Mouse (Mus musculus) liver, embryonic 13.5 days (tissue): ENCODE measurements around the gene Mast4. TPM values are rescaled to one million over a fixed set of nuclear protein-coding genes. Genes with fewer than 3 reads are reported as not detected.

Experiments used
- ATAC-seq: fragments of 200-750 bp; cut with Nextera tagmentation; 2 replicates; pipeline ENCODE4 v1.8.0; 2017; ENCODE audit warnings: low read depth, mild to moderate bottlenecking, moderate number of reproducible peaks, moderate library complexity
- DNase-seq: peaks from one replicate; pipeline ENCODE4 v3.0.0; 2022
- H3K27ac ChIP-seq: fragments of 300-500 bp; sonication (generic); 2 replicates; pipeline ENCODE4 v1.5.1; 2015; ENCODE audit warnings: moderate library complexity, mild to moderate bottlenecking, inconsistent platforms
- H3K27me3 ChIP-seq: fragments of 300-500 bp; sonication (generic); 2 replicates; pipeline ENCODE4 v1.6.1; 2015; ENCODE audit warnings: mild to moderate bottlenecking, inconsistent platforms
- H3K36me3 ChIP-seq: fragments of 300-500 bp; sonication (generic); 2 replicates; pipeline ENCODE4 v1.6.1; 2015; ENCODE audit warnings: mild to moderate bottlenecking, inconsistent platforms
- H3K4me1 ChIP-seq: fragments of 300-500 bp; sonication (generic); replicated peaks from 2 replicates; pipeline ENCODE4 v1.6.1; 2015; ENCODE audit warnings: inconsistent platforms
- H3K4me2 ChIP-seq: fragments of 300-500 bp; sonication (generic); 2 replicates; pipeline ENCODE4 v1.6.1; 2015; ENCODE audit warnings: inconsistent platforms, mild to moderate bottlenecking, moderate library complexity
- H3K4me3 ChIP-seq: fragments of 300-500 bp; sonication (generic); replicated peaks from 2 replicates; pipeline ENCODE4 v1.5.1; 2015; ENCODE audit warnings: mild to moderate bottlenecking, inconsistent platforms
- H3K9ac ChIP-seq: fragments of 300-500 bp; sonication (generic); 2 replicates; pipeline ENCODE4 v1.6.1; 2015; ENCODE audit warnings: mild to moderate bottlenecking, inconsistent platforms
- H3K9me3 ChIP-seq: fragments of 300-500 bp; sonication (generic); replicated peaks from 2 replicates; pipeline ENCODE4 v1.6.1; 2016; ENCODE audit warnings: inconsistent platforms
- WGBS: fragments of 180-500 bp; shearing (Covaris S2); methylation state at CpG from one replicate; pipeline ENCODE4 v1.1.7; 2015; ENCODE audit not compliant: insufficient replicate concordance; 5-methylcytosine and 5-hydroxymethylcytosine counted together
- polyA plus RNA-seq: library from polyadenylated mRNA; unstranded; fragments of >200 nt; fragmentation: Nextera tagmentation; extraction: Ambion mirVana; gene quantifications from 2 replicates; pipeline ENCODE4 v1.2.1, GENCODE M21; 2015

Mast4 gene
- polyA plus RNA-seq, 1 experiment from 2014 or later: 3.3 TPM

DNA sequence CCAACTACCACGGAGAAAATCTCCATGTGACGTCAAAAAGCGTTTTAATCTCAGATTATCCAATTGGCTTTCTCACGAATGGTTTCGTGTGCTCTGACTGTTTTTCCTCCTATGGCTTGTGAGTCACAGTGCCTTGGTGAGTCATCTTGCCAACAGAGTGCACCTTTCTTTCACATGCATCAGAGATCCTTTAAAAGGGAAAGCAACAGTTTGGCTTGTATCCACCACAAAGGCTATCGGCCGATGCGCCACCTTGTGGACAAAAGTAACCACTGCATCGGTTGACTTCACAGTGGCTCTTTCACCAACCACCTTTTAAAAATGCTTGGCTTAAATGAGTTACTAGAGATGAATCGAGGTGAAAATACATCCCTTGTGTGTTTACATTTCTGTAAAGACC lies 224.4 kb downstream of the Mast4 start:
- no peak overlapping the region for H3K4me3 ChIP-seq
- H3K4me2 ChIP-seq: no peak overlapping the region
- no peak overlapping the region for H3K9ac ChIP-seq
- no peak overlapping the region for H3K27ac ChIP-seq
- no peak for DNase-seq
- H3K36me3 ChIP-seq: no peaks in the 10 kb centered on the region
- 30% methylated on average over 10 of the region's 10 CpGs for WGBS
- no peaks in the 10 kb centered on the region for H3K9me3 ChIP-seq
- no peak for ATAC-seq
- H3K27me3 ChIP-seq: no peaks in the 10 kb centered on the region
- no peaks in the 10 kb centered on the region for H3K4me1 ChIP-seq

DNA sequence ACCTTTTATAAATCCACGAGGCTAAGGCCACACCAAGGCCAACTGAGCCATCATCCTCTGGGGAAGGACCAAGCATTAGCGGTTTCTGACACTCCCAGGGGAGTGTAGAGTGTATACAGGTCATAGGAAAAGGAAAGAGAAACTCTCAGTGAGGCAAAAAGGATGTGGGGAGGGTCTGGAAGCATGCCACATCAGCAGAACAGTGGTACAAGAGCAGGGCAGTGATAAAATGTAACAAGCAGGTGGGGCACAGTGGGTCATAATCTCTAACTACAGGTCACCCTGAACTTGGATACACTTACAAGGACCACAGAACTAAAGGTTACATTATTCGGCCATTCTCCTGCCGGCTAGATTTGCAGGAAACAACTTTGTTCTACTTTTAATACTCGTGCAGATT lies 226.9 kb downstream of the Mast4 start:
- H3K27ac ChIP-seq: no peak overlapping the region
- H3K36me3 ChIP-seq: no peaks in the 10 kb centered on the region
- no peak overlapping the region for H3K4me2 ChIP-seq
- 64% methylated on average over 5 of the region's 5 CpGs for WGBS
- H3K9me3 ChIP-seq: no peaks in the 10 kb centered on the region
- no peak for DNase-seq
- H3K4me3 ChIP-seq: no peak overlapping the region
- no peaks in the 10 kb centered on the region for H3K27me3 ChIP-seq
- H3K4me1 ChIP-seq: no peaks in the 10 kb centered on the region
- no peak for ATAC-seq
- no peak overlapping the region for H3K9ac ChIP-seq

DNA sequence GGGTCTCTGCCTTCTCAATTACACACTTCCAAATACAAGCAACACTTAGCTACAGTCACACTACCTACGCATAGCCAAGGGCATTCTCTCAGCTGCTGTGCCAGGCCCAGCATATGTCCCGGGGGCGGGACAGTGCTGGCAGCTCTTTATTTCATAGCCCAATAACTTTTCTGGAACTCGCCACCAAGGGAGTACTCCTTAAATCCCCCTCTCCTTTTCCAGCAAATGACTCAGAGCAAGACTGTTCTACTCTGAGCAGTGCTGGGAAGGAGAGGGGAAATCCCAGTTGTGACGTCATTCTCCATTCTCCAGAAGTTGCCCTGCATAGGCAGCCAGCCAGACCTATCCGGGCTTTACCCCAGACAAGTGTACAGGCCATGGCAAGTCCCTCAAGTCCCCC lies 231.7 kb downstream of the Mast4 start:
- 59% methylated on average over 6 of the region's 6 CpGs for WGBS
- Histone ChIP-seq H3K4me1 (no peaks in the 10 kb centered on the region), H3K27me3 (peaks cover 7% of the 10 kb centered on the region), H3K9ac (no peak overlapping the region), H3K4me3 (no peak overlapping the region), H3K9me3 (no peaks in the 10 kb centered on the region), H3K27ac (no peak overlapping the region), H3K4me2 (no peak overlapping the region), H3K36me3 (no peaks in the 10 kb centered on the region)
- ATAC-seq (no peak), DNase-seq (no peak)

DNA sequence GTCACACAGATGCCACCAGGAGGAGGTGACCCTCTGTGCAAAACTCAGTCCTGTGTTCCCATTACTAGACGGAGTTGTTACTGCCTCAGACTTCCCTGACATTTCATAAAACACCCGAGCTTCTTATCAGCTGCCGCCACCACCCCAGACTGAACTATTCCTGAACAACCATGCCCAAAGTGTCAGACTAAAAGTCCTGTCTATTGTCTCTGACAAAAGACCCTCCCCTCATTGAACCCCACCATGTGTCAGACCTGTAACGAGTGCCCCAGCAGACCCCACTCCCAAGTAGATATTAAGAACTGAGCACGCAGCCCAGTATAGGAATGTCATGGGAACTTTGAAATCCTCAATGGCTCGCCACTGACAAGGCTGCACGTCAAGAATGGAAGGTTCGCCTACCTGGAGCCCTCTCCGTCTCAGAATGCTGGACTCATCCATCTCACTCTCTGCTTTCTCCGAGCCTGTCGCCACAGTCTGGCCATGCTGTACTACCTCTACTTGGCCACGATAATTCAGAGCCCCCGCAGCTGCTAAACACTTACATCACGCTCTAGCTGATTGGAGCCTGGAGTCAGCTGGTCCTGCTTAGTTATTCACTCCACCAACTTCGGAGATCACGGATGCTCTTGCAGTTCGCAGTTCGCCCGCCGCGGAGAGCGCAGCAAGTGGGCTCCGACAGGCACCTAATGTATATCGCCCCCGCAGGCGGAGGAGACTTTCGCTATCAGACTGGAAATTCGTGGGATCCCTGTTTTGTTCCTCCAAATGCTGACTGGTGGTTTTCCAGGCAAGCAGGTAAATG lies 237.7 kb downstream of the Mast4 start:
- no peak overlapping the region; the same call in 1 of the 2 replicates for H3K9ac ChIP-seq
- 3% methylated on average over 28 of the region's 28 CpGs for WGBS
- H3K36me3 ChIP-seq: no peaks in the 10 kb centered on the region
- H3K4me3 ChIP-seq: peak overlapping the region; percentile 40
- H3K4me2 ChIP-seq: peak overlapping the region; percentile 57
- H3K9me3 ChIP-seq: no peaks in the 10 kb centered on the region
- peak; percentile 45; the same call in 1 of the 2 replicates for ATAC-seq
- H3K27me3 ChIP-seq: peaks cover 28% of the 10 kb centered on the region
- no peaks in the 10 kb centered on the region; the same call in 1 of the 2 replicates for H3K4me1 ChIP-seq
- DNase-seq: no peak
- H3K27ac ChIP-seq: no peak overlapping the region

DNA sequence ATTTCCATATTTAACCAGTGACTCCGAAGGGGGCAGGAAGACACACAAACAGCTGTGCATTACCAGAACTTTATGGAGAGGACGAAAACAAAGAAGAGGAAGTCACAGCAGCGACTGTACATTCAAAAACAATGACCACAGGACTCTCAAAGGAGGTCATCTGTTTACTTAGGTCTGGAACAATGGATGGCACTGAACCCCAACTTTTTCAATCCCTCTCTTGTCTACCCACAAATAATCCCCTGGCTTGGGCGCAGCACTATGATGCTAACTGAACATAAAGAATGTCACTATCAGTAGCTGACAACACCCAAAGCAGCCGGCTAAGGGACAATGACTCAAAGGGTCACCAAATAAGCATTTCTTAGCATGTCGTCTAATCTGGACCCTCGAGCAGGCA lies 238.8 kb downstream of the Mast4 start:
- Histone ChIP-seq H3K9ac (no peak overlapping the region), H3K27me3 (peaks cover 28% of the 10 kb centered on the region), H3K9me3 (no peaks in the 10 kb centered on the region), H3K4me2 (no peak overlapping the region), H3K4me3 (no peak overlapping the region), H3K36me3 (no peaks in the 10 kb centered on the region), H3K4me1 (no peaks in the 10 kb centered on the region; the same call in 1 of the 2 replicates), H3K27ac (no peak overlapping the region)
- no peak for DNase-seq
- no peak for ATAC-seq
- WGBS: 18% methylated on average over 7 of the region's 7 CpGs

DNA sequence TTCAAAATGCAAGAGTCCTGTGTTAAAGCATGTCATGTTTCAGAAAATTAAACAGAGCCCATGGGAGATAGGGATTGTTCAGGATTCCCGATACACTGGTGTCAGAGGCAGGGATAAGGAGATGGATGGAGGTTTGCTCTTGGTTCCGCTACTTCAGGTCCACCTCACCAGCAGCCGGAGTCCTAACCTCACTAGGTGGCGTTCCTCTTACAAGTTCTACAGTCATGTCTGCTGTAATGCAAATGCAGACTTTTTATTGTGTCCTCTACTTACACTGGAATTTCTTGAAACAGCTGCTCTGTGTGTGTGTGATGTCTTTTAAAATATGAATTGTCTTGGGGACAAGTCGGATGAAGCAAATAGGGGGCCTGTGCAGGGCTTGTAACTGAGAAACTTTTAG lies 239.7 kb downstream of the Mast4 start:
- H3K4me2 ChIP-seq: no peak overlapping the region
- peaks cover 28% of the 10 kb centered on the region for H3K27me3 ChIP-seq
- no peaks in the 10 kb centered on the region for H3K36me3 ChIP-seq
- 54% methylated on average over 5 of the region's 5 CpGs for WGBS
- H3K4me1 ChIP-seq: no peaks in the 10 kb centered on the region; the same call in 1 of the 2 replicates
- no peaks in the 10 kb centered on the region for H3K9me3 ChIP-seq
- no peak overlapping the region for H3K4me3 ChIP-seq
- H3K9ac ChIP-seq: no peak overlapping the region
- H3K27ac ChIP-seq: no peak overlapping the region
- ATAC-seq (no peak), DNase-seq (no peak)

DNA sequence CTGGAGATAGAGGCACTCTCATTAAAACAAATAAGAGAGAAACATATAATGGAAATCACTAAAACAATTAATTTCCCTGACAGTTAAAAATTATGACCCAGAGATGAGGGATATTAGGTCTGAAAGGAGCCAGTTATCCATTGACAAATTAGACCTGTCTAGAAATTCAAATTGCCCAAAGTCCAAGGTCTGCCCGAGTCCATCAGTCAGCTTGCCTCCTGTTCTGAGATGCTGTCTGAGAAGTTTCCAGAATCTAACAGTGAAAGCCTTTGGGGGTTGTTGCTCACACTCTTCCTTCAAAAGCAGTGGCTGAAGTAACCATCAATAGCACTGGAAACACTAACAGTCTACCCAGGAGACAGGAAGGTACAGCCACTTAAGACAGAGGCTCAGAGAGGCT lies 240.6 kb downstream of the Mast4 start:
- Histone ChIP-seq H3K27me3 (peaks cover 28% of the 10 kb centered on the region), H3K4me2 (no peak overlapping the region), H3K9ac (no peak overlapping the region), H3K36me3 (no peaks in the 10 kb centered on the region), H3K27ac (no peak overlapping the region), H3K4me3 (no peak overlapping the region), H3K4me1 (no peaks in the 10 kb centered on the region; the same call in 1 of the 2 replicates), H3K9me3 (no peaks in the 10 kb centered on the region)
- WGBS: 57% methylated on average over 1 of the region's 1 CpGs
- DNase-seq (no peak), ATAC-seq (no peak)

DNA sequence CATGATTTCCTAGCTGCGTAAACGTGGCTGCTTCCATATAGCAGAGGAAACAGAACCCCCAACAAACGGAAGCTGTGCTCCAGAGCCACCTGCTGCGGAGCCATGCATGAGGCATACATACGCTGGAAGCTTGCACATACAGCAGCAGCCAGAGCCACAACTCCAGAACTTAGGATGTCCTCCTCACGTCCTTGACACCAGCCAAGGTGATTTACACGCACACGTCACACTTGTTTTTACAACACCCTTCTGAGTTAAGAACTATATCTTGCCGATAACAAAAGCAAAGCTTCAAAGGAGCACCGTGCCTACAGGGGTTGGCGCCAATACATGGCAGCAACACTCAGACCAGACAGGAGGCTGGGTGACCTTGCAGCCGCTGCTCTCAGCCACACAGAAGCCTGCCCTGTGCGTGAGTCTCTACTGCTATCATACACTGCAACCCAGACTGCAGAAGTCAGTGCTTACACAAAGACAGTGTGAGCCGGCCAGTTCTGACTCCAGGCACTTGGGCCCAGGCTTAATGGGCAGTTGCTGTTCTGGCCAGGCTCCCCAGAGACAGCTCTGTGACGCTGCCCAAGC lies 248.7 kb downstream of the Mast4 start:
- H3K27me3 ChIP-seq: no peaks in the 10 kb centered on the region
- no peak overlapping the region for H3K9ac ChIP-seq
- 70% methylated on average over 15 of the region's 15 CpGs for WGBS
- H3K36me3 ChIP-seq: no peaks in the 10 kb centered on the region
- no peaks in the 10 kb centered on the region for H3K9me3 ChIP-seq
- H3K4me3 ChIP-seq: no peak overlapping the region
- DNase-seq (no peak), ATAC-seq (no peak)
- no peaks in the 10 kb centered on the region for H3K4me1 ChIP-seq
- no peak overlapping the region for H3K4me2 ChIP-seq
- no peak overlapping the region for H3K27ac ChIP-seq

DNA sequence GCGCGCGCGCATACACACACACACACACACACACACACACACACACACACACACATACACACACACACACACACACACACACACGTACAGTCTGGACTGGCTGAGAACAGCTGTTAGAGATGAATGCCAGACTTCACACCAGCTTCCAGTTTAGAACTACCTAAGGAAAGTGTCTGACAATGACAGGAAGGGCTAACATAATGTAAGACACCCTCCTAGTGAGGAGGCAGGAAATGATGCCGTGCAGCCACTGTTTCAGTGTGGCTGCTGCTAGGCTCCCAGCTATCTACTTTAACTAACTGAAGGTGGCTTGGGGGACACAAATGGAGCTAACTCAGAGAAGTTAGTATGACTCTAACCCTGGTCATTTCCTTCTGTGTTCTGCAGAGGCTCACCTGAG lies 251.4 kb downstream of the Mast4 start:
- H3K4me3 ChIP-seq: no peak overlapping the region
- ATAC-seq (no peak), DNase-seq (no peak)
- H3K27ac ChIP-seq: no peak overlapping the region
- H3K36me3 ChIP-seq: no peaks in the 10 kb centered on the region
- H3K9ac ChIP-seq: no peak overlapping the region
- no peaks in the 10 kb centered on the region for H3K4me1 ChIP-seq
- no peaks in the 10 kb centered on the region for H3K9me3 ChIP-seq
- H3K27me3 ChIP-seq: no peaks in the 10 kb centered on the region
- H3K4me2 ChIP-seq: no peak overlapping the region
- 15% methylated on average over 2 of the region's 6 CpGs for WGBS

DNA sequence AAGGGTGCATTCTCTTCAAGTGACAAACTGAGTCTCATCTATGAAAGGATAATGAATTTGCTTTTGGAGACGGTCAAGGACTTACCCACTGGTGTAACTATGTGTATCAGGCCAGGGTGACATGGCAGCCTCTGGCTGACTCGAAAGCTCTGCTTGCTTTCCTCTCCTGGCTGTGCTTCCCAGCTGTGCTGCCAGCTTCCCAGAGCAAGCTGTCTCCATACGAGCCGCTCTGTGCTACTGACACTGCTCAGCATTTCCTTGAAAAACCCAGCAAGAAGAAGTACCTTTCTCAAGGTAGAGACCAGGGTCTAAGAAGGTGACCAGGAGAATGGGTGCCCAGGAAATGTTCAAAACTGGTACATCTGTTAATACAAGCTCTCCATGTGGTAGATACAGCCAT lies 254.5 kb downstream of the Mast4 start:
- Histone ChIP-seq H3K4me1 (no peaks in the 10 kb centered on the region), H3K4me2 (no peak overlapping the region), H3K27ac (no peak overlapping the region), H3K4me3 (no peak overlapping the region), H3K27me3 (no peaks in the 10 kb centered on the region), H3K9ac (no peak overlapping the region), H3K36me3 (no peaks in the 10 kb centered on the region), H3K9me3 (no peaks in the 10 kb centered on the region)
- no peak for DNase-seq
- 52% methylated on average over 4 of the region's 4 CpGs for WGBS
- ATAC-seq: no peak

DNA sequence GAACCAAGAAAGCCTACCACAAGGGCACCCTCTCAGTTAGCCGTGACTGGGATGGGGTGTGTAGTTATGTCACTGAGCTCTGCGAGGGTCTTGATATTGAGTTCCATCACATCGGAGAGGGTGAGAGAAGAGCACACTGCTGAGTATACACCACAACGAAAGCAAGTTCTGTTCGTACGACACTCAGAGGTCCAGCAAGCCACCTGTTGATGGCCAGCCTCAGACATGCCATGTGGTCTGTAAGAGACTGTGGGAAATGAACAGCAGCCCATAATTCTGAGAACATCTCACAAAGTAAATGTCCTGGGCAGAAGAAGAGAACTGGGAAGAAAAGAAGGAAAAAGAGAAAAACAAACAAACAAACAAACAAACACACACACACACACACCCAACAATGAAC lies 255.5 kb downstream of the Mast4 start:
- Histone ChIP-seq H3K4me3 (no peak overlapping the region), H3K9ac (no peak overlapping the region), H3K4me1 (no peaks in the 10 kb centered on the region), H3K36me3 (no peaks in the 10 kb centered on the region), H3K27me3 (no peaks in the 10 kb centered on the region), H3K9me3 (no peaks in the 10 kb centered on the region), H3K27ac (no peak overlapping the region), H3K4me2 (no peak overlapping the region)
- 81% methylated on average over 6 of the region's 6 CpGs for WGBS
- ATAC-seq: no peak
- DNase-seq: no peak

DNA sequence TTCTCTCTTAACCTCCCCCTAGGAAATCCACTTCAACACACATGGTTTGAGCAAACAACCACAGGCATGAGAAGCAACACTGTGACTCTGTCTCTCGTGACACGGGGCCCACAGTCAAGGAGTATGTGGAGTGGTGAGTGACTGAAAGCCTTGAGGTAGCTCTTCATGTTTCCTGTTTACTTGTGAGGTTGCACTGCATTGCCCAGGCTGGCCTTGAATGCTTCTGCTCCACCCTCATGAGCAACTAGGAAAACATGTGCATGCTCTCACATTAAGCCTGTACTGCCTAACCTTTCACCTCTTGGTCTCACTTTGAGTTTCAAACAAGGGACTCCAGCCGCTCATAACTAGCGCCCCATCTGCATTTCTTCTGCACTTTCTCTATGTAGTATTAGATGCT lies 260.8 kb downstream of the Mast4 start:
- Histone ChIP-seq H3K9ac (no peak overlapping the region), H3K4me3 (no peak overlapping the region), H3K36me3 (no peaks in the 10 kb centered on the region), H3K4me1 (no peaks in the 10 kb centered on the region), H3K4me2 (no peak overlapping the region), H3K9me3 (no peaks in the 10 kb centered on the region), H3K27ac (no peak overlapping the region), H3K27me3 (no peaks in the 10 kb centered on the region)
- no peak for ATAC-seq
- 66% methylated on average over 4 of the region's 4 CpGs for WGBS
- DNase-seq: no peak
